Comparison of ENCODE assay signal across 9 mouse cellular contexts in the genomic region with DNA sequence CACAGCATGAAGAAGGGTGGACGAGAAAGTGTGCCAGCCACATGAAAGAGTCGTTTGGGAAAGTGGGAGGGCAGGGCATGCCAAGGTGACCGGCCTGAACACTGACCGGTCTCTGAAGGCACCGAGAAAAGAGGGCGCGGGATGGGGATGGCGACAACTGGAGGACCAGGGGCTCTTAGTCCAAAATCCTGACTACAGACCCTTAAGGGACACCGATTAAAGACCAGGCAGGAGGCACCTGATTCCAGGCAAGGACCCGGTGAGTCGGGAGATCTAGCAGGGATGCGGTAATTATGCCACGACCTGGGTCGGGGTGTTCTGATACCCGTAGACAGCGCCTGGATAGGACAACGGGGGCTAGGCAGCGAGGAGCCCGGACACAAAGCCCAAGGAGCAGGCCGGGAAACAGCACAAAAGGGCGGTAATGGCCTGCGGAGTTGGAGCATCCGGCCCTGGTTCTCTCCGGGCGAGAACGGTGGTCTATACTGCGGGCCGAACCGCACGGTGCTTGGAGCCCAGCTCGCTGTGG. TPM values are rescaled to one million over a fixed set of nuclear protein-coding genes. Genes with fewer than 3 reads are reported as not detected.
DNase-seq lines count a peak whose midpoint lies in the region; ATAC-seq and TF ChIP-seq lines count a peak whose summit lies in the region.
"Had no signal": no experiment of that assay in that cellular context is flagged by ENCODE, and none has a peak within 500 bp of the region (broad histone marks: within the 10 kb centered on the region; RNA-seq: fewer than 3 reads in every experiment).

No protein-coding gene starts in this region.

- peak overlapping the region; percentile 97 for H3K4me2 ChIP-seq in embryonic facial prominence, embryonic 11.5 days (ENCODE audit: low read depth, low read length)
- peak overlapping the region; percentile 100 for H3K4me2 ChIP-seq in hindbrain, postnatal 0 days (ENCODE audit: low read depth, low read length)

- H3K27me3 ChIP-seq in C2C12 (ENCODE audit: control insufficient read depth, insufficient read depth, insufficient read length), result no peaks in the 10 kb centered on the region
- no peaks in the 10 kb centered on the region for H3K27me3 ChIP-seq in embryonic facial prominence, embryonic 11.5 days (ENCODE audit: control insufficient read depth, insufficient read depth, low read length)
- no peaks in the 10 kb centered on the region for H3K27me3 ChIP-seq in hindbrain, postnatal 0 days (ENCODE audit: insufficient read depth, low read length)

- no peaks in the 10 kb centered on the region for H3K79me2 ChIP-seq in C2C12 (ENCODE audit: control insufficient read depth, insufficient read depth)
- peaks cover 86% of the 10 kb centered on the region for H3K79me2 ChIP-seq in macrophage (ENCODE audit: inconsistent target)

- H3K4me3 ChIP-seq in C2C12 (ENCODE audit: insufficient read depth, poor library complexity, severe bottlenecking), result peak overlapping the region; percentile 56
- H3K4me3 ChIP-seq in embryonic facial prominence, embryonic 11.5 days (ENCODE audit: low read depth, low read length), result peak overlapping the region; percentile 68
- H3K4me3 ChIP-seq in hindbrain, postnatal 0 days (ENCODE audit: low read length), result peak overlapping the region; percentile 55
- H3K4me3 ChIP-seq in macrophage (ENCODE audit: inconsistent target), result peak overlapping the region; percentile 91

- H3ac ChIP-seq in C2C12 (ENCODE audit: control insufficient read depth, insufficient read length, low read depth), result peak overlapping the region; percentile 86

- no peaks in the 10 kb centered on the region for H3K9me3 ChIP-seq in embryonic facial prominence, embryonic 11.5 days (replicated peaks; ENCODE audit: control insufficient read depth, low read length)
- no peaks in the 10 kb centered on the region for H3K9me3 ChIP-seq in hindbrain, postnatal 0 days (ENCODE audit: low read length)

- under 1% methylated on average over 31 of the region's 31 CpGs for WGBS in embryonic facial prominence, embryonic 11.5 days
- under 1% methylated on average over 31 of the region's 31 CpGs for WGBS in hindbrain, postnatal 0 days
- WGBS in macrophage (ENCODE audit: missing documents), result 1% methylated on average over 31 of the region's 31 CpGs

- ATAC-seq in frontal cortex, adult (ENCODE audit: low TSS enrichment), result peak; percentile 4; the same call in 1 of the 2 replicates
- peak; percentile 21 for ATAC-seq in embryonic facial prominence, embryonic 11.5 days (replicated peaks; ENCODE audit: insufficient number of reproducible peaks, low FRiP score, low TSS enrichment, low read depth)
- ATAC-seq in hindbrain, postnatal 0 days, result no peak; the same call in 1 of the 2 replicates

- TF ChIP-seq CTCF in C2C12 (IDR thresholded peaks at IDR 0.05; ENCODE audit: control insufficient read depth, insufficient read depth, insufficient read length), result no peak
- no peak for TF ChIP-seq CTCF in hindbrain, postnatal 0 days (IDR thresholded peaks at IDR 0.05; ENCODE audit: low read depth)

- no peaks in the 10 kb centered on the region for H3K36me3 ChIP-seq in C2C12 (ENCODE audit: control insufficient read depth, insufficient read depth)
- H3K36me3 ChIP-seq in embryonic facial prominence, embryonic 11.5 days (replicated peaks; ENCODE audit: control insufficient read depth, insufficient read depth, low read depth, low read length), result no peaks in the 10 kb centered on the region
- H3K36me3 ChIP-seq in hindbrain, postnatal 0 days (ENCODE audit: insufficient read depth, low read length), result no peaks in the 10 kb centered on the region
- H3K36me3 ChIP-seq in macrophage (ENCODE audit: inconsistent target), result peaks cover 10% of the 10 kb centered on the region; the same call in 1 of the 2 replicates

- no peak overlapping the region for H3K27ac ChIP-seq in embryonic facial prominence, embryonic 11.5 days (replicated peaks; ENCODE audit: low read depth, low read length)
- H3K27ac ChIP-seq in hindbrain, postnatal 0 days, result peak overlapping the region; percentile 99
- peak overlapping the region; percentile 99 for H3K27ac ChIP-seq in macrophage

- DNase-seq in frontal cortex, postnatal 25 days (ENCODE audit: low spot score in 2 of 2), result no peak
- no peak for DNase-seq in embryonic facial prominence, embryonic 11.5 days (ENCODE audit: low spot score)
- peak; percentile 28 for DNase-seq in hindbrain, postnatal 0 days (ENCODE audit: low spot score)
- peak; percentile 61 for DNase-seq in thymus, postnatal 4 days
- no peak for DNase-seq in urinary bladder, postnatal 4 days (ENCODE audit: low spot score in 2 of 2)

- H3K79me3 ChIP-seq in C2C12 (ENCODE audit: low read depth), result no peaks in the 10 kb centered on the region

- H3K9ac ChIP-seq in embryonic facial prominence, embryonic 11.5 days (replicated peaks; ENCODE audit: low read length), result peak overlapping the region; percentile 83
- H3K9ac ChIP-seq in hindbrain, postnatal 0 days (replicated peaks; ENCODE audit: low read length), result peak overlapping the region; percentile 97

- H3K4me1 ChIP-seq in embryonic facial prominence, embryonic 11.5 days (ENCODE audit: control insufficient read depth, insufficient read depth, low read length), result no peaks in the 10 kb centered on the region; the same call in 1 of the 2 replicates
- 0 out of 2 replicates have a peak, but pooled peaks cover 7% of the 10 kb centered on the region for H3K4me1 ChIP-seq in hindbrain, postnatal 0 days (ENCODE audit: insufficient read depth, low read length)

TF ChIP-seq in C2C12, 6 proteins besides CTCF, POLR2A, EP300 and RAD21:
- TF ChIP-seq MYOG (IDR thresholded peaks at IDR 0.05; ENCODE audit: control insufficient read depth, extremely low read depth, insufficient read length) (no peak), MAX (IDR thresholded peaks at IDR 0.05) (no peak), USF1 (IDR thresholded peaks at IDR 0.05; ENCODE audit: low read depth) (no peak), CEBPB (IDR thresholded peaks at IDR 0.05; ENCODE audit: low read depth) (no peak), FOSL1 (IDR thresholded peaks at IDR 0.05; ENCODE audit: insufficient read depth, low read length, poor library complexity, severe bottlenecking) (no peak), MYOD1 (IDR thresholded peaks at IDR 0.05; ENCODE audit: control insufficient read depth, insufficient read length, low read depth) (no peak)

RNA-seq across cellular contexts. Expression of a gene that starts 0.6 kb away (rescaled TPM):
- polyA plus RNA-seq in C2C12 (2012; fragmentation: generic; extraction: Trizol) (2.2 TPM), macrophage (2018) (250 to 450 TPM (median 359 TPM) in 3 replicates)
- polyA plus RNA-seq in embryonic facial prominence, embryonic 11.5 days (2014; fragmentation: Nextera tagmentation; extraction: Ambion mirVana), result 2.6 and 3.2 TPM in 2 replicates
- 31.3 and 36.2 TPM in 2 replicates for total RNA-seq in hindbrain, postnatal 0 days (2014; rRNA removed)
- polyA plus RNA-seq in hindbrain, postnatal 0 days (2015; fragmentation: Nextera tagmentation; extraction: Ambion mirVana), result 17.2 and 17.8 TPM in 2 replicates
- 1,000 to 10,000 TPM in 1 of 26 experiments, 100 to 1,000 TPM in 23, 10 to 100 TPM in 2; 27.0 to 1,006 (median 669) TPM for total RNA-seq in macrophage (2018; cell fraction: chromatin; rRNA removed)
- total RNA-seq in macrophage (2018; cell fraction: cytosol; rRNA removed), result 100 to 1,000 TPM; 216 to 691 (median 376) TPM
- total RNA-seq in macrophage (2018; cell fraction: nucleus; rRNA removed), result 1,000 to 10,000 TPM in 2 of 26 experiments, 100 to 1,000 TPM in 24; 102 to 1,167 (median 672) TPM

RNA-seq across cellular contexts. Expression of a gene that starts 17.6 kb away (rescaled TPM):
- polyA plus RNA-seq in C2C12 (2012; fragmentation: generic; extraction: Trizol) (0.11 TPM), macrophage (2018) (8.6 to 19.0 TPM (median 16.2 TPM) in 3 replicates)
- 2.7 and 3.3 TPM in 2 replicates for polyA plus RNA-seq in embryonic facial prominence, embryonic 11.5 days (2014; fragmentation: Nextera tagmentation; extraction: Ambion mirVana)
- 3.3 and 3.7 TPM in 2 replicates for total RNA-seq in hindbrain, postnatal 0 days (2014; rRNA removed)
- polyA plus RNA-seq in hindbrain, postnatal 0 days (2015; fragmentation: Nextera tagmentation; extraction: Ambion mirVana), result 3.5 and 3.6 TPM in 2 replicates
- 10 to 100 TPM; 12.1 to 48.5 (median 29.0) TPM for total RNA-seq in macrophage (2018; cell fraction: chromatin; rRNA removed)
- 10 to 100 TPM in 24 of 26 experiments, 1 to 10 TPM in 2; 8.5 to 34.5 (median 14.6) TPM for total RNA-seq in macrophage (2018; cell fraction: cytosol; rRNA removed)
- total RNA-seq in macrophage (2018; cell fraction: nucleus; rRNA removed), result 10 to 100 TPM; 17.7 to 87.3 (median 37.1) TPM

RNA-seq across cellular contexts. Expression of a gene that starts 21.0 kb away (rescaled TPM):
- 3.2 TPM for polyA plus RNA-seq in C2C12 (2012; fragmentation: generic; extraction: Trizol)
- 0.18 and 0.27 TPM in 2 replicates for polyA plus RNA-seq in embryonic facial prominence, embryonic 11.5 days (2014; fragmentation: Nextera tagmentation; extraction: Ambion mirVana)
- total RNA-seq in hindbrain, postnatal 0 days (2014; rRNA removed), result 3.9 and 6.6 TPM in 2 replicates
- 7.3 and 7.6 TPM in 2 replicates for polyA plus RNA-seq in hindbrain, postnatal 0 days (2015; fragmentation: Nextera tagmentation; extraction: Ambion mirVana)
- 10 to 100 TPM in 15 of 26 experiments, 1 to 10 TPM in 11; 3.7 to 22.4 (median 10.8) TPM for total RNA-seq in macrophage (2018; cell fraction: chromatin; rRNA removed)
- 1 to 10 TPM; 4.2 to 7.6 (median 6.1) TPM for total RNA-seq in macrophage (2018; cell fraction: cytosol; rRNA removed)
- 10 to 100 TPM in 9 of 26 experiments, 1 to 10 TPM in 17; 3.4 to 18.3 (median 7.3) TPM for total RNA-seq in macrophage (2018; cell fraction: nucleus; rRNA removed)
- polyA plus RNA-seq in macrophage (2018), result 6.6 to 7.4 TPM (median 7.1 TPM) in 3 replicates
- total RNA-seq: hematopoietic stem cell, adult 5-6 weeks had no signal

RNA-seq across cellular contexts. Expression of a gene that starts 44.3 kb away (rescaled TPM):
- polyA plus RNA-seq in C2C12 (2012; fragmentation: generic; extraction: Trizol) (104 TPM), macrophage (2018) (72.5 to 92.1 TPM (median 86.0 TPM) in 3 replicates)
- 102 and 103 TPM in 2 replicates for polyA plus RNA-seq in embryonic facial prominence, embryonic 11.5 days (2014; fragmentation: Nextera tagmentation; extraction: Ambion mirVana)
- 118 and 126 TPM in 2 replicates for total RNA-seq in hindbrain, postnatal 0 days (2014; rRNA removed)
- 25.9 and 29.4 TPM in 2 replicates for polyA plus RNA-seq in hindbrain, postnatal 0 days (2015; fragmentation: Nextera tagmentation; extraction: Ambion mirVana)
- 10 to 100 TPM; 28.3 to 79.8 (median 59.2) TPM for total RNA-seq in macrophage (2018; cell fraction: chromatin; rRNA removed)
- total RNA-seq in macrophage (2018; cell fraction: cytosol; rRNA removed), result 10 to 100 TPM; 46.5 to 98.0 (median 75.5) TPM
- 100 to 1,000 TPM in 4 of 26 experiments, 10 to 100 TPM in 22; 41.5 to 126 (median 76.1) TPM for total RNA-seq in macrophage (2018; cell fraction: nucleus; rRNA removed)

RNA-seq across cellular contexts. Expression of a gene that starts 57.0 kb away (rescaled TPM):
- polyA plus RNA-seq in C2C12 (2012; fragmentation: generic; extraction: Trizol) (118 TPM), macrophage (2018) (282 to 582 TPM (median 340 TPM) in 3 replicates)
- polyA plus RNA-seq in embryonic facial prominence, embryonic 11.5 days (2014; fragmentation: Nextera tagmentation; extraction: Ambion mirVana), result 83.0 and 84.2 TPM in 2 replicates
- 90.7 and 91.4 TPM in 2 replicates for total RNA-seq in hindbrain, postnatal 0 days (2014; rRNA removed)
- polyA plus RNA-seq in hindbrain, postnatal 0 days (2015; fragmentation: Nextera tagmentation; extraction: Ambion mirVana), result 95.9 and 109 TPM in 2 replicates
- 100 to 1,000 TPM in 25 of 26 experiments, 10 to 100 TPM in 1; 81.1 to 352 (median 282) TPM for total RNA-seq in macrophage (2018; cell fraction: chromatin; rRNA removed)
- total RNA-seq in macrophage (2018; cell fraction: cytosol; rRNA removed), result 100 to 1,000 TPM; 242 to 357 (median 310) TPM
- total RNA-seq in macrophage (2018; cell fraction: nucleus; rRNA removed), result 100 to 1,000 TPM in 25 of 26 experiments, 10 to 100 TPM in 1; 98.7 to 332 (median 234) TPM

Comparison
In these comparisons a context has a peak if more than half of its experiments do, and no peak if none do; other contexts are left out.
1. DNase-seq: peak in hindbrain, postnatal 0 days (single experiment) and thymus, postnatal 4 days (single experiment); none in frontal cortex, postnatal 25 days (0 of 2), embryonic facial prominence, embryonic 11.5 days (single experiment) and urinary bladder, postnatal 4 days (0 of 2).
2. RNA of a gene that starts 0.6 kb away (polyA plus RNA-seq): 250 to 450 TPM in macrophage; 17.2 to 17.8 TPM in hindbrain, postnatal 0 days, 2.6 to 3.2 TPM in embryonic facial prominence, embryonic 11.5 days and 2.2 TPM in C2C12 (single experiment); every median in the first group is over 10 times any median in the second.
3. Peak in every context shown above with its lines, with median percentiles within 50 percentile points of each other: H3K4me3 ChIP-seq.